Mouse (Mus musculus) E14TG2a.4 (cell line): ENCODE results near the gene Gpx6.

Source experiments
- CTCF ChIP-seq: conservative IDR thresholded peaks from 2 replicates; pipeline ENCODE4 v1.5.1; 2014; ENCODE audit warnings: low read length
- NANOG ChIP-seq: IDR thresholded peaks from 2 replicates; pipeline ENCODE4 v1.6.1; 2014; ENCODE audit warnings: borderline replicate concordance, low read length, mixed read lengths
- POU5F1 ChIP-seq: IDR thresholded peaks from 2 replicates; pipeline ENCODE4 v1.6.1; 2014; ENCODE audit warnings: low read length, borderline replicate concordance

GRCm38 (mm10) chr13:21279076-21279475 is 32.8 kb upstream of the Gpx6 start:
- TF ChIP-seq CTCF (no peak), POU5F1 (no peak), NANOG (no peak)
